Mouse (Mus musculus) heart, postnatal 0 days (tissue): ENCODE data around the gene Ifnl2. TPM values are rescaled to one million over a fixed set of nuclear protein-coding genes. Genes with fewer than 3 reads are reported as not detected.

Experiments
- ATAC-seq: fragments of 200-750 bp; cut with Nextera tagmentation; 2 replicates; pipeline ENCODE4 v1.8.0; 2017; ENCODE audit warnings: low read depth, moderate number of reproducible peaks, moderate library complexity; ENCODE audit not compliant: insufficient read depth
- DNase-seq: peaks from one replicate; pipeline ENCODE4 v3.0.0-alpha.2; 2016; ENCODE audit warnings: low spot score
- H3K27ac ChIP-seq: fragments of 300-500 bp; sonication (generic); 2 replicates; pipeline ENCODE4 v1.5.1; 2014; ENCODE audit warnings: low read depth, mild to moderate bottlenecking
- H3K27me3 ChIP-seq: fragments of 300-500 bp; sonication (generic); 2 replicates; pipeline ENCODE4 v1.6.1; 2014; ENCODE audit warnings: low read length, mixed read lengths; ENCODE audit not compliant: control insufficient read depth, insufficient read depth
- H3K36me3 ChIP-seq: fragments of 300-500 bp; sonication (generic); replicated peaks from 2 replicates; pipeline ENCODE4 v1.6.1; 2014; ENCODE audit warnings: low read length, mixed read lengths; ENCODE audit not compliant: control insufficient read depth, insufficient read depth
- H3K4me1 ChIP-seq: fragments of 300-500 bp; sonication (generic); 2 replicates; pipeline ENCODE4 v1.6.1; 2014; ENCODE audit warnings: antibody characterized with exemption; ENCODE audit not compliant: control insufficient read depth, insufficient read depth
- H3K4me2 ChIP-seq: fragments of 300-500 bp; sonication (generic); 2 replicates; pipeline ENCODE4 v1.6.1; 2014; ENCODE audit warnings: low read depth, mild to moderate bottlenecking, low read length, moderate library complexity
- H3K4me3 ChIP-seq: fragments of 300-500 bp; sonication (generic); 2 replicates; pipeline ENCODE4 v1.5.1; 2014; ENCODE audit warnings: low read depth, low read length
- H3K9ac ChIP-seq: fragments of 300-500 bp; sonication (generic); replicated peaks from 2 replicates; pipeline ENCODE4 v1.6.1; 2014; ENCODE audit warnings: low read depth, low read length, mixed read lengths
- H3K9me3 ChIP-seq: fragments of 300-500 bp; sonication (generic); replicated peaks from 2 replicates; pipeline ENCODE4 v1.6.1; 2016; ENCODE audit warnings: low read length; ENCODE audit not compliant: control insufficient read depth
- CTCF ChIP-seq: IDR thresholded peaks from 2 replicates; pipeline ENCODE4 v1.5.1; 2016; ENCODE audit warnings: antibody characterized with exemption, control low read depth, low read depth
- WGBS: fragments of 180-500 bp; shearing (Covaris S2); extraction: QIAGEN DNeasy Blood & Tissue Kit; methylation state at CpG from one replicate; pipeline ENCODE4 v1.1.7; 2014; 5-methylcytosine and 5-hydroxymethylcytosine counted together
- polyA plus RNA-seq: library from polyadenylated mRNA; unstranded; fragments of >200 nt; fragmentation: Nextera tagmentation; extraction: Ambion mirVana; gene quantifications from 2 replicates; pipeline ENCODE4 v1.2.1, GENCODE M21; 2015
- total RNA-seq: library from RNA; depleted of rRNA; stranded (reverse); fragments of >200 nt; gene quantifications from 2 replicates; pipeline ENCODE4 v1.2.3, GENCODE M21; 2014; ENCODE audit warnings: low replicate concordance; rRNA removed

The Ifnl2 gene
- total and polyA plus RNA-seq, 2 experiments from 2014 or later: not detected

- Histone ChIP-seq H3K9me3 (no peaks in the 10 kb centered on the region), H3K4me3 (no peak overlapping the region), H3K36me3 (0 out of 2 replicates have a peak, but pooled peaks cover 5% of the 10 kb centered on the region), H3K9ac (no peak overlapping the region), H3K4me1 (no peaks in the 10 kb centered on the region), H3K4me2 (no peak overlapping the region), H3K27ac (no peak overlapping the region), H3K27me3 (no peaks in the 10 kb centered on the region)
- no peak for ATAC-seq
- DNase-seq: no peak
- WGBS: 90% methylated on average over 4 of the region's 5 CpGs
- TF ChIP-seq CTCF: no peak
Observed at GRCm38 (mm10) chr7:28460361-28460760, 49.9 kb downstream of the Ifnl2 start.

Other genes with a start within 250 kb of the Ifnl2 start
- gene Eid2, start 242.6 kb downstream of the Ifnl2 start, total RNA-seq: 6.5 and 18.2 TPM in 2 replicates
- 1.4 and 1.6 TPM in 2 replicates for gene Eid2, start 242.6 kb downstream of the Ifnl2 start, polyA plus RNA-seq
- 4.4 and 13.0 TPM in 2 replicates for gene Eid2b, start 232.7 kb downstream of the Ifnl2 start, total RNA-seq
- gene Eid2b, start 232.7 kb downstream of the Ifnl2 start, polyA plus RNA-seq: 9.1 and 9.7 TPM in 2 replicates
- gene Selenov, start 219.3 kb downstream of the Ifnl2 start, total RNA-seq: not detected in 2 replicates
- not detected in 2 replicates for gene Selenov, start 219.3 kb downstream of the Ifnl2 start, polyA plus RNA-seq
- not detected in 2 replicates for gene Dll3, start 208.2 kb downstream of the Ifnl2 start, total RNA-seq
- not detected in 2 replicates for gene Dll3, start 208.2 kb downstream of the Ifnl2 start, polyA plus RNA-seq
- gene Timm50, start 198.4 kb downstream of the Ifnl2 start, total RNA-seq: 60.6 and 69.9 TPM in 2 replicates
- gene Timm50, start 198.4 kb downstream of the Ifnl2 start, polyA plus RNA-seq: 90.1 and 90.6 TPM in 2 replicates
- gene Supt5, start 171.7 kb downstream of the Ifnl2 start, total RNA-seq: 52.3 and 71.4 TPM in 2 replicates
- 36.4 and 36.6 TPM in 2 replicates for gene Supt5, start 171.7 kb downstream of the Ifnl2 start, polyA plus RNA-seq
- 145 and 161 TPM in 2 replicates for gene Rps16, start 159.8 kb downstream of the Ifnl2 start, total RNA-seq
- 481 and 513 TPM in 2 replicates for gene Rps16, start 159.8 kb downstream of the Ifnl2 start, polyA plus RNA-seq
- 23.5 and 41.7 TPM in 2 replicates for gene Plekhg2, start 137.9 kb downstream of the Ifnl2 start, total RNA-seq
- gene Plekhg2, start 137.9 kb downstream of the Ifnl2 start, polyA plus RNA-seq: 11.8 and 13.7 TPM in 2 replicates
- gene Zfp36, start 130.2 kb downstream of the Ifnl2 start, total RNA-seq: 10.8 and 19.2 TPM in 2 replicates
- gene Zfp36, start 130.2 kb downstream of the Ifnl2 start, polyA plus RNA-seq: 12.5 and 13.6 TPM in 2 replicates
- gene Med29, start 117.7 kb downstream of the Ifnl2 start, total RNA-seq: 42.1 and 51.4 TPM in 2 replicates
- 44.1 and 45.8 TPM in 2 replicates for gene Med29, start 117.7 kb downstream of the Ifnl2 start, polyA plus RNA-seq
- 29.8 and 66.1 TPM in 2 replicates for gene Paf1, start 117.5 kb downstream of the Ifnl2 start, total RNA-seq
- 54.2 and 56.5 TPM in 2 replicates for gene Paf1, start 117.5 kb downstream of the Ifnl2 start, polyA plus RNA-seq
- 1.5 and 3.0 TPM in 2 replicates for gene Gmfg, start 73.0 kb downstream of the Ifnl2 start, total RNA-seq
- gene Gmfg, start 73.0 kb downstream of the Ifnl2 start, polyA plus RNA-seq: 8.9 and 9.8 TPM in 2 replicates
- 1.4 and 3.9 TPM in 2 replicates for gene Lrfn1, start 58.5 kb downstream of the Ifnl2 start, total RNA-seq
- 0.31 and 0.55 TPM in 2 replicates for gene Lrfn1, start 58.5 kb downstream of the Ifnl2 start, polyA plus RNA-seq
- not detected in 2 replicates for gene Ifnl3, start 12.4 kb upstream of the Ifnl2 start, total RNA-seq
- gene Ifnl3, start 12.4 kb upstream of the Ifnl2 start, polyA plus RNA-seq: not detected in 2 replicates
- gene Sycn, start 30.4 kb upstream of the Ifnl2 start, total RNA-seq: not detected in 2 replicates
- gene Sycn, start 30.4 kb upstream of the Ifnl2 start, polyA plus RNA-seq: not detected in 2 replicates
- gene Nccrp1, start 36.8 kb upstream of the Ifnl2 start, total RNA-seq: not detected in 2 replicates
- gene Nccrp1, start 36.8 kb upstream of the Ifnl2 start, polyA plus RNA-seq: not detected in 2 replicates
- 37.0 and 53.5 TPM in 2 replicates for gene Samd4b, start 87.7 kb upstream of the Ifnl2 start, total RNA-seq
- 12.3 and 12.4 TPM in 2 replicates for gene Samd4b, start 87.7 kb upstream of the Ifnl2 start, polyA plus RNA-seq
- 12.7 and 17.1 TPM in 2 replicates for gene Pak4, start 87.7 kb upstream of the Ifnl2 start, total RNA-seq
- gene Pak4, start 87.7 kb upstream of the Ifnl2 start, polyA plus RNA-seq: 11.3 and 12.0 TPM in 2 replicates
- gene Acp7, start 120.9 kb upstream of the Ifnl2 start, total RNA-seq: not detected in 2 replicates
- gene Acp7, start 120.9 kb upstream of the Ifnl2 start, polyA plus RNA-seq: not detected in 2 replicates
- 0.73 and 0.93 TPM in 2 replicates for gene Fbxo27, start 182.4 kb upstream of the Ifnl2 start, total RNA-seq
- gene Fbxo27, start 182.4 kb upstream of the Ifnl2 start, polyA plus RNA-seq: 1.5 and 1.7 TPM in 2 replicates
- 4.7 and 7.8 TPM in 2 replicates for gene Fbxo17, start 206.3 kb upstream of the Ifnl2 start, total RNA-seq
- gene Fbxo17, start 206.3 kb upstream of the Ifnl2 start, polyA plus RNA-seq: 4.5 and 5.1 TPM in 2 replicates
- 73.9 and 95.4 TPM in 2 replicates for gene Mrps12, start 231.4 kb upstream of the Ifnl2 start, total RNA-seq
- gene Mrps12, start 231.4 kb upstream of the Ifnl2 start, polyA plus RNA-seq: 133 and 134 TPM in 2 replicates
- 22.6 and 33.4 TPM in 2 replicates for gene Sars2, start 231.5 kb upstream of the Ifnl2 start, total RNA-seq
- 15.8 and 17.0 TPM in 2 replicates for gene Sars2, start 231.5 kb upstream of the Ifnl2 start, polyA plus RNA-seq
- not detected in 2 replicates for gene Ccer2, start 245.7 kb upstream of the Ifnl2 start, total RNA-seq
- not detected in 2 replicates for gene Ccer2, start 245.7 kb upstream of the Ifnl2 start, polyA plus RNA-seq